Mouse (Mus musculus) midbrain, embryonic 12.5 days (tissue): ENCODE measurements around the gene Elmsan1. TPM values are rescaled to one million over a fixed set of nuclear protein-coding genes. Genes with fewer than 3 reads are reported as not detected.

Source experiments
- ATAC-seq: fragments of 200-750 bp; cut with Nextera tagmentation; 2 replicates; pipeline ENCODE4 v1.8.0; 2017; ENCODE audit warnings: low read depth, moderate TSS enrichment, moderate library complexity; ENCODE audit not compliant: low FRiP score
- H3K27ac ChIP-seq: fragments of 300-500 bp; sonication (generic); replicated peaks from 2 replicates; pipeline ENCODE4 v1.5.1; 2016; ENCODE audit warnings: mild to moderate bottlenecking
- H3K27me3 ChIP-seq: fragments of 300-500 bp; sonication (generic); 2 replicates; pipeline ENCODE4 v1.6.1; 2016; ENCODE audit warnings: mild to moderate bottlenecking
- H3K36me3 ChIP-seq: fragments of 300-500 bp; sonication (generic); 2 replicates; pipeline ENCODE4 v1.6.1; 2016
- H3K4me1 ChIP-seq: fragments of 300-500 bp; sonication (generic); 2 replicates; pipeline ENCODE4 v1.6.1; 2016
- H3K4me2 ChIP-seq: fragments of 300-500 bp; sonication (generic); replicated peaks from 2 replicates; pipeline ENCODE4 v1.6.1; 2016; ENCODE audit warnings: mild to moderate bottlenecking, moderate library complexity
- H3K4me3 ChIP-seq: fragments of 300-500 bp; sonication (generic); 2 replicates; pipeline ENCODE4 v1.5.1; 2016; ENCODE audit warnings: mild to moderate bottlenecking
- H3K9ac ChIP-seq: fragments of 300-500 bp; sonication (generic); replicated peaks from 2 replicates; pipeline ENCODE4 v1.6.1; 2016; ENCODE audit warnings: mild to moderate bottlenecking, moderate library complexity
- H3K9me3 ChIP-seq: fragments of 300-500 bp; sonication (generic); 2 replicates; pipeline ENCODE4 v1.6.1; 2016; ENCODE audit warnings: mild to moderate bottlenecking
- WGBS: fragments of 180-500 bp; shearing (Covaris S2); methylation state at CpG from one replicate; pipeline ENCODE4 v1.1.7; 2016; 5-methylcytosine and 5-hydroxymethylcytosine counted together
- polyA plus RNA-seq: library from polyadenylated mRNA; unstranded; fragments of >200 nt; fragmentation: Nextera tagmentation; extraction: Ambion mirVana; gene quantifications from 2 replicates; pipeline ENCODE4 v1.2.1, GENCODE M21; 2016

The Elmsan1 gene
- polyA plus RNA-seq, 1 experiment from 2014 or later, result 6.6 TPM

GRCm38 (mm10) chr12:84190151-84190820 lies 28.4 kb downstream of the Elmsan1 start:
- no peak overlapping the region for H3K4me3 ChIP-seq
- H3K36me3 ChIP-seq, result 0 out of 2 replicates have a peak, but pooled peaks cover 5% of the 10 kb centered on the region
- no peak overlapping the region for H3K27ac ChIP-seq
- ATAC-seq, result no peak
- H3K4me2 ChIP-seq, result no peak overlapping the region
- peaks cover 11% of the 10 kb centered on the region; the same call in 1 of the 2 replicates for H3K27me3 ChIP-seq
- 63% methylated on average over 14 of the region's 15 CpGs for WGBS
- H3K9ac ChIP-seq, result no peak overlapping the region
- H3K9me3 ChIP-seq, result no peaks in the 10 kb centered on the region
- H3K4me1 ChIP-seq, result peaks cover 76% of the 10 kb centered on the region

GRCm38 (mm10) chr12:84188881-84189444 lies 29.7 kb downstream of the Elmsan1 start:
- Histone ChIP-seq H3K27me3 (peaks cover 5% of the 10 kb centered on the region; the same call in 1 of the 2 replicates), H3K27ac (no peak overlapping the region), H3K4me1 (peaks cover 67% of the 10 kb centered on the region), H3K9me3 (no peaks in the 10 kb centered on the region), H3K4me2 (no peak overlapping the region), H3K36me3 (0 out of 2 replicates have a peak, but pooled peaks cover 5% of the 10 kb centered on the region), H3K4me3 (no peak overlapping the region), H3K9ac (no peak overlapping the region)
- WGBS, result 74% methylated on average over 14 of the region's 14 CpGs
- ATAC-seq, result no peak

GRCm38 (mm10) chr12:84187752-84188601 lies 30.7 kb downstream of the Elmsan1 start:
- Histone ChIP-seq H3K36me3 (0 out of 2 replicates have a peak, but pooled peaks cover 5% of the 10 kb centered on the region), H3K4me1 (peaks cover 67% of the 10 kb centered on the region), H3K4me3 (no peak overlapping the region), H3K27me3 (peaks cover 5% of the 10 kb centered on the region; the same call in 1 of the 2 replicates), H3K9me3 (no peaks in the 10 kb centered on the region), H3K4me2 (no peak overlapping the region), H3K27ac (no peak overlapping the region), H3K9ac (no peak overlapping the region; the same call in 1 of the 2 replicates)
- ATAC-seq, result no peak
- 85% methylated on average over 15 of the region's 15 CpGs for WGBS

- Histone ChIP-seq H3K36me3 (0 out of 2 replicates have a peak, but pooled peaks cover 5% of the 10 kb centered on the region), H3K4me1 (peaks cover 63% of the 10 kb centered on the region), H3K27ac (no peak overlapping the region), H3K9me3 (no peaks in the 10 kb centered on the region), H3K4me3 (no peak overlapping the region), H3K27me3 (peaks cover 5% of the 10 kb centered on the region; the same call in 1 of the 2 replicates), H3K4me2 (no peak overlapping the region), H3K9ac (no peak overlapping the region)
- ATAC-seq, result no peak
- 77% methylated on average over 5 of the region's 5 CpGs for WGBS
Measured at GRCm38 (mm10) chr12:84186950-84187349, 31.7 kb downstream of the Elmsan1 start.

GRCm38 (mm10) chr12:84186536-84186935 lies 32.1 kb downstream of the Elmsan1 start:
- Histone ChIP-seq H3K4me1 (peaks cover 63% of the 10 kb centered on the region), H3K4me3 (no peak overlapping the region), H3K4me2 (no peak overlapping the region), H3K9me3 (no peaks in the 10 kb centered on the region), H3K9ac (no peak overlapping the region), H3K27me3 (peaks cover 5% of the 10 kb centered on the region; the same call in 1 of the 2 replicates), H3K36me3 (0 out of 2 replicates have a peak, but pooled peaks cover 5% of the 10 kb centered on the region), H3K27ac (no peak overlapping the region)
- 56% methylated on average over 3 of the region's 3 CpGs for WGBS
- no peak for ATAC-seq

- Histone ChIP-seq H3K27me3 (peaks cover 5% of the 10 kb centered on the region; the same call in 1 of the 2 replicates), H3K9me3 (no peaks in the 10 kb centered on the region), H3K4me1 (peaks cover 63% of the 10 kb centered on the region), H3K27ac (no peak overlapping the region), H3K9ac (no peak overlapping the region), H3K4me2 (no peak overlapping the region), H3K36me3 (0 out of 2 replicates have a peak, but pooled peaks cover 5% of the 10 kb centered on the region), H3K4me3 (no peak overlapping the region)
- no peak for ATAC-seq
- WGBS, result 72% methylated on average over 6 of the region's 6 CpGs
Measured at GRCm38 (mm10) chr12:84185547-84185946, 33.1 kb downstream of the Elmsan1 start.

GRCm38 (mm10) chr12:84184979-84185378 lies 33.7 kb downstream of the Elmsan1 start:
- no peak overlapping the region for H3K27ac ChIP-seq
- H3K27me3 ChIP-seq, result peaks cover 5% of the 10 kb centered on the region; the same call in 1 of the 2 replicates
- ATAC-seq, result no peak
- peaks cover 63% of the 10 kb centered on the region for H3K4me1 ChIP-seq
- no peak overlapping the region for H3K4me3 ChIP-seq
- no peaks in the 10 kb centered on the region for H3K9me3 ChIP-seq
- H3K4me2 ChIP-seq, result no peak overlapping the region
- no peak overlapping the region for H3K9ac ChIP-seq
- whole genome bisulfite sequencing, result 93% methylated on average over 5 of the region's 5 CpGs
- H3K36me3 ChIP-seq, result 0 out of 2 replicates have a peak, but pooled peaks cover 5% of the 10 kb centered on the region

- WGBS, result 74% methylated on average over 6 of the region's 6 CpGs
- H3K4me3 ChIP-seq, result no peak overlapping the region
- no peaks in the 10 kb centered on the region for H3K27me3 ChIP-seq
- H3K27ac ChIP-seq, result peak overlapping the region; percentile 65; the same call in 1 of the 2 replicates
- H3K4me2 ChIP-seq, result no peak overlapping the region
- no peak overlapping the region for H3K9ac ChIP-seq
- 0 out of 2 replicates have a peak, but pooled peaks cover 5% of the 10 kb centered on the region for H3K36me3 ChIP-seq
- no peak for ATAC-seq
- peaks cover 54% of the 10 kb centered on the region for H3K4me1 ChIP-seq
- no peaks in the 10 kb centered on the region for H3K9me3 ChIP-seq
Measured at GRCm38 (mm10) chr12:84181999-84182398, 36.7 kb downstream of the Elmsan1 start.

GRCm38 (mm10) chr12:84180701-84181435 lies 37.8 kb downstream of the Elmsan1 start:
- no peaks in the 10 kb centered on the region for H3K27me3 ChIP-seq
- 79% methylated on average over 8 of the region's 8 CpGs for WGBS
- H3K36me3 ChIP-seq, result no peaks in the 10 kb centered on the region
- ATAC-seq, result peak; percentile 76
- peak overlapping the region; percentile 65 for H3K27ac ChIP-seq
- H3K4me3 ChIP-seq, result no peak overlapping the region
- no peaks in the 10 kb centered on the region for H3K9me3 ChIP-seq
- no peak overlapping the region for H3K9ac ChIP-seq
- peaks cover 60% of the 10 kb centered on the region for H3K4me1 ChIP-seq
- H3K4me2 ChIP-seq, result peak overlapping the region; percentile 10; the same call in 1 of the 2 replicates

GRCm38 (mm10) chr12:84180090-84180489 lies 38.6 kb downstream of the Elmsan1 start:
- peaks cover 63% of the 10 kb centered on the region for H3K4me1 ChIP-seq
- H3K4me2 ChIP-seq, result no peak overlapping the region
- H3K9ac ChIP-seq, result no peak overlapping the region
- WGBS, result 80% methylated on average over 3 of the region's 3 CpGs
- H3K27ac ChIP-seq, result no peak overlapping the region
- H3K27me3 ChIP-seq, result no peaks in the 10 kb centered on the region
- H3K9me3 ChIP-seq, result no peaks in the 10 kb centered on the region
- no peak for ATAC-seq
- H3K36me3 ChIP-seq, result no peaks in the 10 kb centered on the region
- H3K4me3 ChIP-seq, result no peak overlapping the region
